Mouse (Mus musculus): ENCODE measurements around the gene Scn3b. TPM values are rescaled to one million over a fixed set of nuclear protein-coding genes. Genes with fewer than 3 reads are reported as not detected.

The Scn3b gene
- polyA plus RNA-seq, 1 experiment from 2014 or later: 23.1 TPM

DNA sequence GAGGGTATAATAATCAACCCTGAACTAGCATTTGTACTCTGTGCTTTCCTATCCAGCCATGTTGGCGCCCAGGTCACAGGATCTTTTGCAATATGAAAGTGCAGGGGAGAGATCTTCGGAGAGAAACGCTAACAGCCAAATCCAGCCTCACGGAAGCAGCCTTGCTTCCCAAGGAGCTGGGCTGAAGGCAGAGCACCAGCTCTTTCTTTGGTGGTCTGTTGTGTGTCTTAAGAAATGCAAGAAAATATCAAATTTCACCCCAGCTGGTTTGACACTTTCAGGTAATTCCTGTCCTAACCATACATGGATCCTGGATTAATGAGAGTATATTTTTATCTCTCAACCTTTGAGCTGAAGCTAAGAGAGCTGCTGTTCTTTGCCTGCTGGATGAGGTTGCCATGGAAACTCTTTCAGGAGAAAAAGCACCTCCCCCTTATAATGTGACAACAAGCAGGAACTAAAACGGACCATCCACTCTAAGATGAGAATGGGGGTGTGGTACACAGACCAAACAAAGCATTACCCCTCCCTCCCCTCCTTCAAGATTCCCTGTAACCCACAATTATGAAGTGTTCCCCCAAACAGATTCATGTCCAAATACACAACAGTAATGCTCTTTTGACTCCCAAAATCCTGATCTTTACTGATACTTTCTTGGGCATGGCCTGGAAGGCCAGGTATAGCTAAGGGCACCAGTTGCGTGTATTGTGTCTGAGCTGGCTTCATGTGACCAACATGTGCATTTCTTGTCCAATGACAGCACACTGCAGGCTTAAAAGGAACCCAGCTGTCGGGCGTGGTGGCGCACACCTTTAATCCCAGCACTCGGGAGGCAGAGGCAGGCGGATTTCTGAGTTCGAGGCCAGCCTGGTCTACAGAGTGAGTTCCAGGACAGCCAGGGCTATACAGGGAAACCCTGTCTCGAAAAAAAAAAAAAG is 26.8 kb upstream of the Scn3b start:
- WGBS: 53% methylated on average over 13 of the region's 13 CpGs
- peak overlapping the region; percentile 80 for H3K27ac ChIP-seq

DNA sequence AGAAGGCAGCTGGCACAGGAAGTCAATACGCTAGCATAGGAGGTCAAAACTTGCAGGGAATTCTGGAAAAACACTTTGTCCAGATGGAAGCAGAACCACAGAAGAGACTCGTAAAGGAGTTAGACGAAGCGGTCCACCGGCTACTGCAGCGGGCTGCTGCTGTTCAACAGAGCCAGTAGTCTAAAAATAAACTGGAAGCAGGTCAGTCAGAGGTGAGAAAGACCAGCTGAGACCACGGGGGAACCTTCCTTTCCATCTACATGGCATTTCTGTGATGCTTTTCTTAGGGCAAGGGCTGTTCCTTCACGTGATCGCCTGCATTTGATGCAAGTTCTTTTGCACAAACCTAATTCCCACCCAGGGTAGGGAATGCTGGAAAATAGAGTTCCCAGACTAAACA is 23.6 kb upstream of the Scn3b start:
- no peak overlapping the region for H3K27ac ChIP-seq
- peaks cover 17% of the 10 kb centered on the region for H3K4me1 ChIP-seq
- WGBS: 81% methylated on average over 9 of the region's 9 CpGs
- 0 out of 2 replicates have a peak, but pooled peaks cover 2% of the 10 kb centered on the region for H3K27me3 ChIP-seq
- H3K4me3 ChIP-seq (replicated peaks): no peak overlapping the region
- H3K9ac ChIP-seq: no peak overlapping the region
- ATAC-seq (ENCODE audit: low FRiP score): no peak
- H3K4me2 ChIP-seq: no peak overlapping the region
- H3K9me3 ChIP-seq: 0 out of 2 replicates have a peak, but pooled peaks cover 4% of the 10 kb centered on the region
- no peaks in the 10 kb centered on the region for H3K36me3 ChIP-seq (replicated peaks)

More for the DNA sequence above, 26.8 kb upstream of the Scn3b start:
- Histone ChIP-seq H3K27me3 (0 out of 2 replicates have a peak, but pooled peaks cover 2% of the 10 kb centered on the region), H3K9me3 (no peaks in the 10 kb centered on the region), H3K9ac (peak overlapping the region; percentile 61), H3K4me3 (replicated peaks) (peak overlapping the region; percentile 44), H3K36me3 (replicated peaks) (no peaks in the 10 kb centered on the region), H3K4me1 (peaks cover 17% of the 10 kb centered on the region), H3K4me2 (peak overlapping the region; percentile 62)
- peak; percentile 72 for ATAC-seq (ENCODE audit: low FRiP score)

- no peak overlapping the region for H3K4me2 ChIP-seq
- H3K27ac ChIP-seq: no peak overlapping the region
- peaks cover 10% of the 10 kb centered on the region for H3K4me1 ChIP-seq
- 0 out of 2 replicates have a peak, but pooled peaks cover 4% of the 10 kb centered on the region for H3K9me3 ChIP-seq
- no peak for ATAC-seq (ENCODE audit: low FRiP score)
- H3K27me3 ChIP-seq: no peaks in the 10 kb centered on the region
- no peaks in the 10 kb centered on the region for H3K36me3 ChIP-seq (replicated peaks)
- 89% methylated on average over 7 of the region's 7 CpGs for WGBS
- no peak overlapping the region for H3K4me3 ChIP-seq (replicated peaks)
- no peak overlapping the region for H3K9ac ChIP-seq
Observed at GRCm38 (mm10) chr9:40245974-40246665, 22.9 kb upstream of the Scn3b start.

DNA sequence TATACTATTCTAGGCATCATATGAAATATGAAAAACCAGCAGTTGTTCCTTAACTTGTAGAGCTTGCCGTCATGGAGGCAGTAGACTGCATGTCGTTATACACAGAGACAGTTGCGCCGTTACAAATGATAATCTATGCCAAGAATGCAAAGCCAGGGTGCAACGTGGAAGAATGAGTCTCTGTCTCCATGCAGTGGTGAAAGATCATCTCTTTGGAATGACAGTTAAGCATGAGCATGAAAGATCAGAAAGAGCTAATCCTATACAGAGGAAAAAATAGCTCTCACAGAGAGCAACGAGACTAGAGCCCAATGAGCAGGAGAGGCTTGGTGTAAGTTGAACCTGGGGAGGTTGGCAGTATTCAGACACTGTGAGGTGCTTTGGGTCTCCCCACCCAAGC is 22.3 kb upstream of the Scn3b start:
- no peak overlapping the region for H3K4me2 ChIP-seq
- H3K4me3 ChIP-seq (replicated peaks): no peak overlapping the region
- WGBS: 83% methylated on average over 6 of the region's 6 CpGs
- no peak overlapping the region for H3K9ac ChIP-seq
- ATAC-seq (ENCODE audit: low FRiP score): no peak
- H3K27me3 ChIP-seq: no peaks in the 10 kb centered on the region
- peaks cover 6% of the 10 kb centered on the region for H3K4me1 ChIP-seq
- H3K36me3 ChIP-seq (replicated peaks): no peaks in the 10 kb centered on the region
- no peak overlapping the region for H3K27ac ChIP-seq
- H3K9me3 ChIP-seq: 0 out of 2 replicates have a peak, but pooled peaks cover 4% of the 10 kb centered on the region

DNA sequence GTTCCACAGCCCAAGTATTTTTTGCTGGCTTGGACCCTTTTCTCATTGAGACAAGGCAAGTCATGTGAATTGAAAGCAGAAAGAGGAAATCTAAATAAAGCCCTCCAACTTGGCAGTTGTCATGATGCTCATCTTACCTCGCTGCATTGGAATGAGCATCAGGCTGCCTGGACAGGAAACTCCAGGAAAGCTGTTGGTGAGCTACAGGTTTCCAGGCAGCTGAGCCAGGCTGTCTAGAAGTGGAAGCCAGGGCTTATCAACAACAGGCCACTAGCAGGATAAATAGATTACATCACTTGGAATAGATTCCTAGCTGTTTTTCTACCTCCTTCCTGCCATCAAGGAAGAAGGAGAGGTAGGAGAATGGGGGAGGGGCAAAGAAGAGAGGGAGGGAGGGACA is 19.9 kb upstream of the Scn3b start:
- no peak for ATAC-seq (ENCODE audit: low FRiP score)
- Histone ChIP-seq H3K9me3 (0 out of 2 replicates have a peak, but pooled peaks cover 4% of the 10 kb centered on the region), H3K4me1 (no peaks in the 10 kb centered on the region), H3K4me2 (no peak overlapping the region), H3K4me3 (replicated peaks) (no peak overlapping the region), H3K27ac (no peak overlapping the region), H3K9ac (no peak overlapping the region), H3K27me3 (no peaks in the 10 kb centered on the region), H3K36me3 (replicated peaks) (no peaks in the 10 kb centered on the region)
- whole genome bisulfite sequencing: 73% methylated on average over 1 of the region's 1 CpGs

DNA sequence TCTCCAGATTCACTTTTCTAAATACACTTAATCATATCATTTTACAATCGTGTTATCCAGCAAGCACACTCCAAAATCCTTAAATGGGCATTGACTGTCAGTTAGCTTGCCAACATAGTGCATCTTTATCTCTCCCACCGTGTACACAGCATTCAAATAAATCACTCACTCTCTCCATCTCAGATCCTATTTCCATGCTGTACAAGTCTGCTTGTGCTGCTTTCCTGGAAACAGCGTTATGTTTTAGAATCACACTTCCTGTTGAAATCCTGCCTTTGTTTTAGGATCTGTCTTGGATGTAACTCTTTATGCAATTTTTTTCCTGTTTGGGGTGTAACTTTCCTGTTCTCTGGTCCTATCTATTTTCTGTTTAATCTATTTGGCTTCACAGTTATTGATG is 16.6 kb upstream of the Scn3b start:
- whole genome bisulfite sequencing: 86% methylated on average over 3 of the region's 3 CpGs
- H3K4me2 ChIP-seq: no peak overlapping the region

GRCm38 (mm10) chr9:40263874-40264273 is 5.1 kb upstream of the Scn3b start:
- Histone ChIP-seq H3K4me1 (peaks cover 14% of the 10 kb centered on the region), H3K9me3 (no peaks in the 10 kb centered on the region), H3K9ac (no peak overlapping the region), H3K4me3 (replicated peaks) (no peak overlapping the region), H3K36me3 (replicated peaks) (no peaks in the 10 kb centered on the region), H3K27me3 (peaks cover 14% of the 10 kb centered on the region), H3K27ac (no peak overlapping the region), H3K4me2 (no peak overlapping the region)
- ATAC-seq (ENCODE audit: low FRiP score): no peak
- WGBS: 71% methylated on average over 6 of the region's 6 CpGs

More for the DNA sequence above, 16.6 kb upstream of the Scn3b start:
- no peak overlapping the region for H3K4me3 ChIP-seq (replicated peaks)
- H3K9me3 ChIP-seq: 0 out of 2 replicates have a peak, but pooled peaks cover 4% of the 10 kb centered on the region
- H3K4me1 ChIP-seq: no peaks in the 10 kb centered on the region
- H3K36me3 ChIP-seq (replicated peaks): no peaks in the 10 kb centered on the region
- H3K9ac ChIP-seq: no peak overlapping the region
- H3K27me3 ChIP-seq: no peaks in the 10 kb centered on the region
- H3K27ac ChIP-seq: no peak overlapping the region
- no peak for ATAC-seq (ENCODE audit: low FRiP score)

- Histone ChIP-seq H3K27me3 (peaks cover 19% of the 10 kb centered on the region), H3K27ac (no peak overlapping the region), H3K9me3 (no peaks in the 10 kb centered on the region), H3K4me2 (peak overlapping the region; percentile 74), H3K4me3 (replicated peaks) (0 out of 2 replicates have a peak overlapping the region, but pooled peaks have one; percentile 2), H3K4me1 (peaks cover 24% of the 10 kb centered on the region), H3K9ac (0 out of 2 replicates have a peak overlapping the region, but pooled peaks have one; percentile 54), H3K36me3 (replicated peaks) (no peaks in the 10 kb centered on the region)
- 19% methylated on average over 21 of the region's 21 CpGs for WGBS
- ATAC-seq (ENCODE audit: low FRiP score): peak; percentile 1; the same call in 1 of the 2 replicates
Observed at GRCm38 (mm10) chr9:40268040-40268747, 823 bp upstream of the Scn3b start.

- Histone ChIP-seq H3K9me3 (no peaks in the 10 kb centered on the region), H3K27ac (no peak overlapping the region), H3K4me2 (peak overlapping the region; percentile 74), H3K27me3 (peaks cover 19% of the 10 kb centered on the region), H3K4me1 (peaks cover 24% of the 10 kb centered on the region), H3K36me3 (replicated peaks) (no peaks in the 10 kb centered on the region), H3K9ac (peak overlapping the region; percentile 54; the same call in 1 of the 2 replicates), H3K4me3 (replicated peaks) (peak overlapping the region; percentile 49)
- no peak for ATAC-seq (ENCODE audit: low FRiP score)
- 5% methylated on average over 4 of the region's 4 CpGs for WGBS
Observed at GRCm38 (mm10) chr9:40268748-40269102, 292 bp upstream of the Scn3b start.

GRCm38 (mm10) chr9:40269880-40270279 is 863 bp downstream of the Scn3b start:
- no peak for ATAC-seq (ENCODE audit: low FRiP score)
- H3K27ac ChIP-seq: no peak overlapping the region
- WGBS: 17% methylated on average over 8 of the region's 8 CpGs
- peak overlapping the region; percentile 49 for H3K4me3 ChIP-seq (replicated peaks)
- peaks cover 19% of the 10 kb centered on the region for H3K27me3 ChIP-seq
- H3K36me3 ChIP-seq (replicated peaks): no peaks in the 10 kb centered on the region
- H3K9ac ChIP-seq: peak overlapping the region; percentile 54
- peak overlapping the region; percentile 74 for H3K4me2 ChIP-seq
- peaks cover 24% of the 10 kb centered on the region for H3K4me1 ChIP-seq
- no peaks in the 10 kb centered on the region for H3K9me3 ChIP-seq

- H3K4me3 ChIP-seq (replicated peaks): peak overlapping the region; percentile 49; the same call in 1 of the 2 replicates
- H3K4me2 ChIP-seq: peak overlapping the region; percentile 74
- H3K4me1 ChIP-seq: peaks cover 24% of the 10 kb centered on the region
- H3K9me3 ChIP-seq: no peaks in the 10 kb centered on the region
- no peaks in the 10 kb centered on the region for H3K36me3 ChIP-seq (replicated peaks)
- H3K9ac ChIP-seq: no peak overlapping the region
- no peak for ATAC-seq (ENCODE audit: low FRiP score)
- no peak overlapping the region for H3K27ac ChIP-seq
- 71% methylated on average over 3 of the region's 3 CpGs for WGBS
- H3K27me3 ChIP-seq: peaks cover 19% of the 10 kb centered on the region
Observed at GRCm38 (mm10) chr9:40271075-40271474, 2.1 kb downstream of the Scn3b start.

DNA sequence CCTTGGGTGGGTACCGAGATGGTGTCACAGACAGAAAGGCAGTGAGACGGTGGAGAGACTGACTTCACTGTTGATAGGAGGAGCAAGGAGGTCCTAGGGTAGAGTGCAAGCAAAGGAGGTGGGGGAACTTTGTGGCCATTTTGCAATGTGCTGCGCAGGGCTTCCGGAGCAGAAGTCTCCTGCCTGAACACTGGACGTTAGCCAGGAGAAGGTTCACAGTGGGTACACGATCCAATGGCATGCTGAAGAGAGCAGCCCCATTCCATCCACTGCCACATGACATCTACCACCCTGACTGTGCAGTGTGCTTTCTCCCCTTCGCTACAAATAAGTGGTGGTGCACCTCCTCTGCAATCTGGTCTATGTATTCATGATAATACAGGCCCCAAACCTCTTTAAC is 3.8 kb downstream of the Scn3b start:
- Histone ChIP-seq H3K4me2 (no peak overlapping the region), H3K9me3 (no peaks in the 10 kb centered on the region)
- ATAC-seq (ENCODE audit: low FRiP score): no peak

More for the DNA sequence above, 3.8 kb downstream of the Scn3b start:
- Histone ChIP-seq H3K4me3 (replicated peaks) (no peak overlapping the region), H3K27ac (no peak overlapping the region), H3K4me1 (peaks cover 20% of the 10 kb centered on the region), H3K36me3 (replicated peaks) (no peaks in the 10 kb centered on the region), H3K27me3 (peaks cover 16% of the 10 kb centered on the region), H3K9ac (no peak overlapping the region)
- WGBS: 90% methylated on average over 7 of the region's 7 CpGs

Data from forebrain, embryonic 12.5 days (tissue).